Mouse (Mus musculus) forebrain, embryonic 12.5 days (tissue): ENCODE measurements around the gene Gsg1l2. TPM values are rescaled to one million over a fixed set of nuclear protein-coding genes. Genes with fewer than 3 reads are reported as not detected.
A peak's percentile ranks its signal among the peaks of the same experiment; 100 is the strongest.

ENCODE experiments used
- ATAC-seq: fragments of 200-750 bp; cut with Nextera tagmentation; 2 replicates; pipeline ENCODE4 v1.8.0; 2017; ENCODE audit warnings: moderate TSS enrichment; ENCODE audit not compliant: low FRiP score
- H3K27ac ChIP-seq: fragments of 300-500 bp; sonication (generic); 2 replicates; pipeline ENCODE4 v1.5.1; 2016; ENCODE audit warnings: mild to moderate bottlenecking
- H3K27me3 ChIP-seq: fragments of 300-500 bp; sonication (generic); 2 replicates; pipeline ENCODE4 v1.6.1; 2016; ENCODE audit warnings: mild to moderate bottlenecking
- H3K36me3 ChIP-seq: fragments of 300-500 bp; sonication (generic); replicated peaks from 2 replicates; pipeline ENCODE4 v1.6.1; 2016; ENCODE audit warnings: mild to moderate bottlenecking
- H3K4me1 ChIP-seq: fragments of 300-500 bp; sonication (generic); 2 replicates; pipeline ENCODE4 v1.6.1; 2016
- H3K4me2 ChIP-seq: fragments of 300-500 bp; sonication (generic); 2 replicates; pipeline ENCODE4 v1.6.1; 2016; ENCODE audit warnings: mild to moderate bottlenecking, moderate library complexity
- H3K4me3 ChIP-seq: fragments of 300-500 bp; sonication (generic); replicated peaks from 2 replicates; pipeline ENCODE4 v1.5.1; 2016; ENCODE audit warnings: mild to moderate bottlenecking
- H3K9ac ChIP-seq: fragments of 300-500 bp; sonication (generic); 2 replicates; pipeline ENCODE4 v1.6.1; 2016; ENCODE audit warnings: mild to moderate bottlenecking
- H3K9me3 ChIP-seq: fragments of 300-500 bp; sonication (generic); 2 replicates; pipeline ENCODE4 v1.6.1; 2016
- WGBS: fragments of 180-500 bp; shearing (Covaris S2); methylation state at CpG from one replicate; pipeline ENCODE4 v1.1.7; 2016; 5-methylcytosine and 5-hydroxymethylcytosine counted together
- polyA plus RNA-seq: library from polyadenylated mRNA; unstranded; fragments of >200 nt; fragmentation: Nextera tagmentation; extraction: Ambion mirVana; gene quantifications from 2 replicates; pipeline ENCODE4 v1.2.1, GENCODE M21; 2016

The Gsg1l2 gene
- polyA plus RNA-seq, 1 experiment from 2014 or later = not detected

DNA sequence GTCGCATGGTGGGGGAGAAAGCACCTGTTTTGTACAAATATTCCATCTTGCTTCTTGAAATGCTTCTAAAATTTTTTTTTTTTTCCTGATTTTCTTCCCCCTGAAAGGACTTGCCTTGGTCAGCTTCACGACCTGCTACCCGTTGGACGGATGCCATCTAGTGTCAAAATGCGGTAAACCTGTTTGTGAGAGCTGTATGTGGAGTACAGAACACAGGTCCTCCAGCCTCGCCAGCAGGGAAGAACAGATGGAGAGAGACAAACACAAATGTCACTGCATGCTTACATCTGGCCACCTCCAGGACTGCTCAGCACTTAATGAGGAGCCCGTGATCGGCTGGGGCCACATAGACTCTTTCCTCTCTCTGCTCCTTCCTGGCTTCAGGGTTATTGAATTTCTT is 1.8 kb upstream of the Gsg1l2 start:
- H3K4me3 ChIP-seq = no peak overlapping the region
- WGBS = 32% methylated on average over 8 of the region's 8 CpGs
- no peak for ATAC-seq
- no peaks in the 10 kb centered on the region for H3K4me1 ChIP-seq
- H3K9me3 ChIP-seq = no peaks in the 10 kb centered on the region
- no peak overlapping the region for H3K4me2 ChIP-seq
- H3K27ac ChIP-seq = no peak overlapping the region
- H3K9ac ChIP-seq = no peak overlapping the region
- H3K27me3 ChIP-seq = no peaks in the 10 kb centered on the region
- H3K36me3 ChIP-seq = no peaks in the 10 kb centered on the region

DNA sequence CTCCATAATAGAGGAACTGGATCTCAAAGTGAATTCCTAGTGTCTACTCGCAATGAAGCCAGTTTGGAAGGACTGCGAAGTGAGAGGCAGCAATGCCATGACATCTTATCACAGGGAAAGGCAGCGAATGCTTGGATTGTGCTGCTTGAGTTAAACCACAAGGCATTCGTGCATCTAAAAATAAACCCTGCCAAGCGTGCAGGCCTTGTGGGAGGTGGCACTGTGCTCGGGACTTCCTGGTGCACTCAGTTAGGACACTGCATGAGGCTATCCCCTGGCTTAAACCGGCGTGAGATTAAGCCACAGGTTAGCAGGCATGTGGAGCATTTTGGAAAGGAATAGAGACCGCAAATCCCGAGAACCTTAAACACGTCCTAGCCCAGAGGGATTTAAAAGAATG is 15.8 kb downstream of the Gsg1l2 start:
- no peaks in the 10 kb centered on the region for H3K27me3 ChIP-seq
- no peaks in the 10 kb centered on the region for H3K9me3 ChIP-seq
- no peak for ATAC-seq
- no peak overlapping the region for H3K4me3 ChIP-seq
- H3K36me3 ChIP-seq = no peaks in the 10 kb centered on the region
- 85% methylated on average over 11 of the region's 11 CpGs for WGBS
- H3K27ac ChIP-seq = no peak overlapping the region
- H3K4me1 ChIP-seq = no peaks in the 10 kb centered on the region
- no peak overlapping the region for H3K4me2 ChIP-seq
- H3K9ac ChIP-seq = no peak overlapping the region

GRCm38 (mm10) chr11:67797931-67798330 is 23.5 kb downstream of the Gsg1l2 start, which contains the start of gene Dhrs7c:
Gene Dhrs7c, plus strand, starts transcription at chr11:67798187.
- Histone ChIP-seq H3K4me3 (no peak within 1 kb of the TSS), H3K36me3 (no peaks in the 10 kb centered on the region), H3K4me1 (no peaks in the 10 kb centered on the region), H3K9ac (no peak within 1 kb of the TSS), H3K4me2 (no peak within 1 kb of the TSS), H3K9me3 (no peaks in the 10 kb centered on the region), H3K27ac (no peak within 1 kb of the TSS), H3K27me3 (no peaks in the 10 kb centered on the region)
- WGBS = 81% methylated on average over 7 of the region's 7 CpGs
- no peak for ATAC-seq

DNA sequence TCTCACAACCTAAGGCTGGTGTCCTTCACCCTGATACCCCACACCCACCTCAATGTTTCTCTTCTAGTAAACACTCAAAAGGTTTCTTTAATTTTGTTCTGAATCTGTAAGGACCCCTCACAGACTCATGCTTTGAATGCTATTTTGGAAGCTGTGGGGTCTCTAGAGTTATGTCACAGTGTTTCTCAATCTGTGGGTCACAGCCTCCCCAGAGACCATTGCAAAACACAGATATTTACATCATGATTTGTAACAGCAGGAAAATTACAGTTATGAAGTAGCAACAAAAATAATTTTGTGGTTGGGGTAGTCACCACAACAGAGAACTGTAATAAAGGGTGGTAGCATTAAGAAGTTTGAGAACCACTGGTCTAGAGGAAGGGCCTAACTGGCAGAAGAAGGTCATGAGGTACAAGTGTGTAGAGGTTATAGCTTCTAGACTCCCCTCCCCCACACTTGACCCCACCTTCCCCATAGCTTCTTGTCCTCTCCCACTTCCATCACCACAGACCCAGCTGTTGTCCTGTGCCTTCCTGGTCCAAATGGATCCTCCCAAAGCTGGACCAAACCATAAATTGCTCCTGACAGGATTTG is 25.8 kb downstream of the Gsg1l2 start:
- no peak overlapping the region for H3K4me2 ChIP-seq
- H3K4me1 ChIP-seq = no peaks in the 10 kb centered on the region
- H3K36me3 ChIP-seq = no peaks in the 10 kb centered on the region
- no peak for ATAC-seq
- no peak overlapping the region for H3K4me3 ChIP-seq
- no peaks in the 10 kb centered on the region for H3K27me3 ChIP-seq
- H3K9me3 ChIP-seq = no peaks in the 10 kb centered on the region
- no peak overlapping the region for H3K27ac ChIP-seq
- H3K9ac ChIP-seq = no peak overlapping the region

GRCm38 (mm10) chr11:67801169-67801568 is 26.8 kb downstream of the Gsg1l2 start:
- Histone ChIP-seq H3K4me2 (no peak overlapping the region), H3K4me3 (no peak overlapping the region), H3K9me3 (no peaks in the 10 kb centered on the region), H3K27ac (no peak overlapping the region), H3K27me3 (no peaks in the 10 kb centered on the region), H3K4me1 (no peaks in the 10 kb centered on the region), H3K9ac (no peak overlapping the region), H3K36me3 (no peaks in the 10 kb centered on the region)
- WGBS = 84% methylated on average over 8 of the region's 8 CpGs
- no peak for ATAC-seq

GRCm38 (mm10) chr11:67805538-67805937 is 31.1 kb downstream of the Gsg1l2 start:
- H3K27me3 ChIP-seq = no peaks in the 10 kb centered on the region
- H3K4me1 ChIP-seq = no peaks in the 10 kb centered on the region
- H3K36me3 ChIP-seq = no peaks in the 10 kb centered on the region
- H3K4me3 ChIP-seq = no peak overlapping the region
- no peaks in the 10 kb centered on the region for H3K9me3 ChIP-seq
- no peak overlapping the region for H3K4me2 ChIP-seq
- WGBS = 95% methylated on average over 1 of the region's 1 CpGs
- H3K9ac ChIP-seq = no peak overlapping the region
- no peak for ATAC-seq
- no peak overlapping the region for H3K27ac ChIP-seq

DNA sequence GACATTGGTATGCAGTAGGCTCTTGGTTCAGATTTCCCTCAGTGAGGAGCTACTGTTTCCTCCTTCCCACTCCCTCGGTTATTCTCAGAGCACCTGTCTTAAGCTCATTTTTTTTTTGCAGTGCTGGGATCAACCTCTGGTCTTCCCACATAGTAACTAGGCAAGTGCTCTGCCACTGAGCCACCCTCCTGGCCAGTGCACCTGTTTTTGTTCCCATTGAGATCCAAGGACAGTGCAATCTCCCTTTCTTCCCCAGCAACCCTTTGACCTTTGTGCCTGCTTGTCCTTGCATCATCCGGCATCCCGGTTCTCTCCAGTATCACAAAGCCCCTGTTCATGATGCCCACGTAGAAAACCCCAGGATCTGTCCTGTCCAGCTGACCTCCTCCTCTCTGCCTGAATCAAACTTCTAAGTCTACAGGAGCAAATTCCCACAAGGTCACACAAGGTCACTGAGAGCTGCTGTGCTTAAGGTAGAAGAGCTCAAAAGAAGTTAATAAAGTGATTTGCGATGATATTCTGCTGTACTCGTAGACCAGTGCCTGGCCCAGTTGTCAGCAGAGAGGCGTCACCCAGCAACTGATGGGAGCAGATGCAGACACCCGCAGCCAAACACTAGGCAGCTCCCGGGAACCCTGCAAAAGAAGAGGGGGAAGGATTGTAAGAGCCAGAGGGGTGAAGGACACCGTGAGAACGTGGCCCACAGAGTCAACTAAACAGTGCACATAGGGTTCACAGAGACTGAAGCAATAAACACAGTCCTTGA is 32.6 kb downstream of the Gsg1l2 start:
- Histone ChIP-seq H3K4me3 (no peak overlapping the region), H3K4me2 (no peak overlapping the region), H3K4me1 (no peaks in the 10 kb centered on the region), H3K36me3 (no peaks in the 10 kb centered on the region), H3K9ac (no peak overlapping the region), H3K27ac (no peak overlapping the region), H3K27me3 (no peaks in the 10 kb centered on the region), H3K9me3 (no peaks in the 10 kb centered on the region)
- ATAC-seq = no peak
- 86% methylated on average over 11 of the region's 11 CpGs for WGBS

- ATAC-seq = no peak
- Histone ChIP-seq H3K4me1 (no peaks in the 10 kb centered on the region), H3K36me3 (no peaks in the 10 kb centered on the region), H3K4me2 (no peak overlapping the region), H3K27ac (no peak overlapping the region), H3K9me3 (no peaks in the 10 kb centered on the region), H3K4me3 (no peak overlapping the region), H3K27me3 (no peaks in the 10 kb centered on the region), H3K9ac (no peak overlapping the region)
- WGBS = 81% methylated on average over 5 of the region's 5 CpGs
Observed at GRCm38 (mm10) chr11:67808051-67808450, 33.6 kb downstream of the Gsg1l2 start.

- no peaks in the 10 kb centered on the region for H3K27me3 ChIP-seq
- no peaks in the 10 kb centered on the region for H3K36me3 ChIP-seq
- WGBS = 82% methylated on average over 6 of the region's 6 CpGs
- ATAC-seq = no peak
- no peak overlapping the region for H3K27ac ChIP-seq
- H3K9me3 ChIP-seq = no peaks in the 10 kb centered on the region
- H3K9ac ChIP-seq = no peak overlapping the region
- no peak overlapping the region for H3K4me2 ChIP-seq
- H3K4me3 ChIP-seq = no peak overlapping the region
- no peaks in the 10 kb centered on the region for H3K4me1 ChIP-seq
Observed at GRCm38 (mm10) chr11:67811535-67811934, 37.1 kb downstream of the Gsg1l2 start.

DNA sequence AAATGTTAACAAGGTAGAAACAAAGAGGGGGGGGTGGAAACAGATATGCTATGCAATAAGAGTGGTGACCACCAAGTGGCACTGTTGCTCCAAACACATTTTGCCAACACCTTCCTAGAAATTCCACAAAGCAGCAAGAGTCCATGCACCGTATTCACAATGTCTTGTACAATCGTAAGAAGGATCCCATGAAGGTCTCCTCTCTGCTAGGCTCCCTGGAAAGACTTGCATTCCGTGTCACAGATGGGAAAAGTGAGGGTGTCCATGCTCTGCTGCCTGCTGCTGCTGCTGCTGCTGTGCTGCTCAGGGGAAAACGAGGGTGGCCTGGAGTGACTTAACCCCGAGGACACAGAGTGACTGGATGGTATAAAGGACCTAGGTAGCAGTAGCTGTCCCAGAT is 45.2 kb downstream of the Gsg1l2 start:
- Histone ChIP-seq H3K4me3 (no peak overlapping the region), H3K36me3 (no peaks in the 10 kb centered on the region), H3K27ac (no peak overlapping the region), H3K4me1 (peaks cover 3% of the 10 kb centered on the region; the same call in 1 of the 2 replicates), H3K9ac (no peak overlapping the region), H3K9me3 (no peaks in the 10 kb centered on the region), H3K4me2 (peak overlapping the region; percentile 34), H3K27me3 (no peaks in the 10 kb centered on the region)
- ATAC-seq = no peak
- 19% methylated on average over 5 of the region's 5 CpGs for WGBS

- no peaks in the 10 kb centered on the region for H3K27me3 ChIP-seq
- no peaks in the 10 kb centered on the region for H3K36me3 ChIP-seq
- no peak for ATAC-seq
- H3K4me1 ChIP-seq = peaks cover 3% of the 10 kb centered on the region; the same call in 1 of the 2 replicates
- H3K27ac ChIP-seq = no peak overlapping the region
- WGBS = 25% methylated on average over 4 of the region's 4 CpGs
- no peak overlapping the region for H3K9ac ChIP-seq
- H3K4me2 ChIP-seq = no peak overlapping the region
- no peaks in the 10 kb centered on the region for H3K9me3 ChIP-seq
- H3K4me3 ChIP-seq = no peak overlapping the region
Observed at GRCm38 (mm10) chr11:67820221-67820620, 45.8 kb downstream of the Gsg1l2 start.

DNA sequence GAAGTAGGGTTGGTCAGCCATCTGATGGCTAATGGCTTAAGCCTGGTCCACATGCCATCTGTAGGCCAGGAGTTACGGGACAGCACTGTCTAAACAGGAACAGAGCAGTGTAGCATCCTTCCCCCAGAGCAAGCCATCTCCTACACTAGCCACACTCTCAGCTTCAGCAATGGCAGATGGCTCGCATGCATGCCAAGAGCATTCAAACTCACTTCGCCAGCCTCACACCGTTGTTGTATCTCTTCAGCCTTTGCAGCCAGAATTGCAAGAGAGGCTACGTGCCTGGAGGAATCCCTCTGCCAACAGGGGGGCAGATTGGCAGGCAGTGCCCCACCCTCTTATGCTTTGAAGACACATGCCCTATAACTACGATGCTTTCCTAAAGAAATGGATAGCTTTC is 47.2 kb downstream of the Gsg1l2 start:
- Histone ChIP-seq H3K9ac (no peak overlapping the region), H3K27ac (no peak overlapping the region), H3K36me3 (no peaks in the 10 kb centered on the region), H3K4me1 (peaks cover 3% of the 10 kb centered on the region; the same call in 1 of the 2 replicates), H3K4me3 (no peak overlapping the region), H3K27me3 (no peaks in the 10 kb centered on the region), H3K9me3 (no peaks in the 10 kb centered on the region), H3K4me2 (no peak overlapping the region)
- ATAC-seq = no peak
- 90% methylated on average over 6 of the region's 6 CpGs for WGBS
